Mouse (Mus musculus) bone marrow, adult 2 months (tissue): ENCODE measurements around the gene Kifc1.

ENCODE experiments used
- CTCF ChIP-seq: fragments of 200-500 bp; IDR thresholded peaks from 2 replicates; pipeline ENCODE4 v1.5.1; 2011; ENCODE audit warnings: low read length, control low read depth; ENCODE audit not compliant: control insufficient read depth, insufficient read depth
- POLR2A ChIP-seq: fragments of 200-500 bp; IDR thresholded peaks from 2 replicates; pipeline ENCODE4 v1.6.1; 2011; ENCODE audit warnings: low read depth, mild to moderate bottlenecking, control low read depth, low read length, borderline replicate concordance; ENCODE audit not compliant: control insufficient read depth

GRCm38 (mm10) chr17:33931947-33932346 lies 41.5 kb upstream of the Kifc1 start:
- TF ChIP-seq CTCF (no peak), POLR2A (no peak)
